Mouse (Mus musculus) lung, postnatal 36 days (tissue): ENCODE results near the gene Cers3.

Source experiments
- DNase-seq: peaks from one replicate; pipeline ENCODE4 v3.0.0; 2022; ENCODE audit warnings: mixed read lengths

Cers3 gene

DNA sequence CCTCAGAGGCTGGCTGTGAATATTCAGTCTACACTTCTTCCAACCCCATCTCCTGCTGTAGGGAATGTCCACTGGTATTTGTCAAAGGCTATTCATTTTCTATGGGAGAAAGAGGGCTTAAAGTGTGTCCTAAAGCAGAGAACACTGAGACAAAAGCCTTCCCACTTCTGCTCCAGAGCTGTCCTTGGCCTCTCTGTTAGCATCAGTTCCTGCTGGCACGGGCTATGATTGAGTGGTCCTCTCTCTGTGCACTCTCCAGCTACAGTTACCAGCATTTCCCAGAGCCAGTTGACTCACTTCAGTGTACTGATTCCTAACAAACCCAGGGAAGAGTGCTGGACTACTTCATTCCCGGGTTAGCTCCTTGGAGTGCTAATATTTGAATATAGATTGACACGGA, 43.2 kb downstream of the Cers3 start:
- no peak for DNase-seq

DNA sequence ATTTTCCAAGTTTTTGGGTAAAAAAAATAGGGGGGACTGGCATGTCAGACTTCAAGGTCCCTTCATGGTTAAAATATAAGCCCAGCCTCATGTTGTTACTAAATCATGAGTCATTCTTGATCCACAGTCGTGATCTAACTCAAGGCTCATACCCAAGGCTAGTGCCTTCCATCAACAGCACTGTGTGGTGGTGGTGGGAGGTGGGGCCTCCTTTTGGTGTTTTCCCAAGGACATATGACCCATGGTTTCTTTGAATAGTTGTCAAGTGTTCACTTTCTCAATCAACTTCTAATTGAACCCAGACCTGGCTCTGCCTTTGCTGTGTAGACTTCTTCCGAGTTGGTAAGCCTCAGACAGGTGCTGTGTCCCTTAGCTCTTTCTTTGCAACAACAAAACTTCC, 44.5 kb downstream of the Cers3 start:
- DNase-seq: no peak

DNA sequence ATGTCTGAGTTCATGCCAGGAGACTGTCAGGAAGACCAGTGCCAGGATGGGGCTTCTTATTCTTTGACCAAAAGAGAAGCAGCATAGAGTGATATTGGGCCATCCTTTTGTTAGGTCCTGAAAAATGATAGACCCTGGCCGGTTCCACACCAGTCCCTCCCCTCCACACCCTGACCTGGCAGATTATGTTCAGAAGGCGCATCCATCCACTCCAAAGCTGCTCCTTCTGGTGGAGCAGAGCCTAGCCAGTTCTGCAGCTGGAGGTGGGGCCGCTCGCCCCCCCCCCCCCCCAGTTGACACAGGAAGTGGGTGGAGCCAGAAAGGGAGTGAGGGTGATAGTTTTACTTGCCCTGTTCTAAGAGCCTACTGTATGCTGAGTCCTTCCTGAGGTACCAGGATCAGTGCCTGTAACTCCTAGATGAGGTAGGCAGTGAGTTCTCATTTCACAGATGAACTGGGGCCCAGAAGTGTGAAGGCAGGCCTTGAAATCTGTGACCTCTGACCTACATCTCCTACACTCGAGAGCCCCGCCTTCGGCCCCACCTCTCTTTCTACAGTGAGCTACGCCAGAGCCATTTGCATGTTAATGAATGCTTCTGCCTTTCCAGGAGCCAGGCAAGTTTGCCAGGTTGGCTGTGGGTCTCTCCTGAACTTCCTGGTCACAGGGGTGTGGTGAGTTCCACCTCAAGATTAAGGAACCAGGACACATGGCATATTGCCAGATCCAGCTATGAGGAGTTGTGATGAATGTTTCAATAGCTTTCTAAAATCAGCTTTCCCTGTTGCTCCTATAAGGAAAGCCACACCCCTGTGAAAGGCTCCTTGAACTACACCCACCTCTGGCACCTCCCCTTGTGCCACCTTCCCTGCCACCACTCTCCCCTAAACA, 46.8 kb downstream of the Cers3 start:
- DNase-seq: peak; percentile 68

DNA sequence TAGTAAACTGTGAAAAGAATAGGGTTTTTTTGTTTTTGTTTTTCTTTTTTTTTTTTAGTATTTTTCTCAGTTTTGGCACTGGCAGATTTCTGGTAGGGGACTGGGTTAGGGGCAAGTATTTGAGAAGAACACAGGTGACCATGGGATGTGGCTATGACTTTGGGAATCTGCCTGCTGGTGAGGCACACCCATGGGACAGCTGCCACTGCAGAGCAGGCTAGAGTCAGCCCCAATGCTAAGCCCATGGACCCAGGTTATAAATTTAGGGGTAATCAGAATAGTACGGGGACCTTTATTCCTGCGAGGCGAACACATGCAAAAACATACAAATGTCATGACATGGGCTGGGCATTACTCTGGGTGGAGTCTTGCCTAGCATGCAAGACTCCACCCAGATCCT, 47.7 kb downstream of the Cers3 start:
- DNase-seq: no peak

DNA sequence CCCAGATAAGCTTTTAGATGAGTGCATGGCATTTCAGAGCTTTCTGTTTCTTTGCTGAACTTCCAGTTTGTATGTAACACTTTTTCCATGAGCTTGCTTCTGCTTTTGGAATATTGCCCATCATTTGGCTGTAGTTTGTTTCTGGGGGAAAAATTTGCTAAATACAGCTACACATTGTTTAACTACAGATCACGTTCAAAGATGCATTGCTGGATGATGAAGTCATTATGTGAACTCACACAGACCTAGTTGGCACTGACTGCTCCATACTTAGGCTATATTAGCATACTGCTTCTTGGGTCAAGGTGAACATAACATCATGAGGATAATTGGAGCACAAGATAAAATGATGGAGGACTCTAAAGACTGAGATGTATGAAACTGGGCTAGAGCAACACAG, 53.6 kb downstream of the Cers3 start:
- no peak for DNase-seq

DNA sequence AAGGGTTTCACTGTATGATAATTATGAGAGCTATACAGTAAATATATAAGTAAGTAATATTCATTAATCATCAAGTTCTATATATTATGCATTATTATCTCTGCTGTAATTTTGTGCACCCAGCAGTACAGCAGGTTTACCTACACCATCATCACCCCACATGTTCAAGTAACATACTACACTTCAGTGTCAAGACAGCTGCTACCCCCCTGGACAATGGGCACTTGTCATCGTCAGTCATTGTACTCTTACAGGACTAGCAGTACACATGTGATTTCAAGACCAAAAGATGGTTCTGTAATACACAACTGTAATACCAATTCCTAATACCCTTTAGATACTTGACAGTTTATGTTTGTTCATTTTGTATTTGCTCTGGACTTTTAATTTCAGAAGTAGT, 54.0 kb downstream of the Cers3 start:
- no peak for DNase-seq

DNA sequence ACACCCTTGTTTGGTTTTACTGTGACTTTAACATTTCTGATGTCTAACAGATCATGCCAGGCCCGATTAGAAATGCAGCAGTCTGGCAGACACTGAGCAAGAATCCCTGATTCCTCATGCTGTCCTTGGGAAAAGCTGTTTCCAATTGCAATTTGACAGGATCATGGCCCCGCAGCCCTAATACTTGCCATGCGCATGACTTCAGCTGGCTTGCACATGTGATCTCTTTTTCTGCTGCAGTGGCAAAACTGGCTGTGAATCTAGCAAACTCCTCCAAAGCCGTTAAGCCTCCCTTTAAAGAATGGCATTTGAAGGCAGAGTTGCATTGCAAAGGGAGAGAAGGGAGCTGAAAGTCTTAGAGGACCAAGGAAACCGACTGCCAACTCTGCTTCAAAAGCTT, 55.5 kb downstream of the Cers3 start:
- DNase-seq: peak; percentile 32

DNA sequence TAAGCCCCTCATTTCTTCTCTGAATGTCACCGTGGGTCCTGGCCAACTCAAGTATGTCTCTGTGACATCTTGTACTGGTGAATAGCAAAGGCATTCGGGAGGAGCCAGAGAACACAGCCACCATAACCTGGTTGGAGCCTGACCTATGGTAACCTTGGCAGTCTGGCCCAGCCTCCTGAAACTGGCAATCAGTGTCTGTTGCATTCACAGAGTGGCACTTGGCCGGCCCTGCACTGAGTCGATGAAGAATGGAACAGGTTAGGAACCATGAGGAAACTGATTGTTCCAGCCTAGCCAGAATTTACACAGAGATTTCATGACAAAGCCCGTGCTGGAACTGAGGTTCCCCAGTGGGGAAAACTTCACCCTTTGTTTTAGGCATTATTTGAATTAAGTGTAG, 57.5 kb downstream of the Cers3 start:
- no peak for DNase-seq

DNA sequence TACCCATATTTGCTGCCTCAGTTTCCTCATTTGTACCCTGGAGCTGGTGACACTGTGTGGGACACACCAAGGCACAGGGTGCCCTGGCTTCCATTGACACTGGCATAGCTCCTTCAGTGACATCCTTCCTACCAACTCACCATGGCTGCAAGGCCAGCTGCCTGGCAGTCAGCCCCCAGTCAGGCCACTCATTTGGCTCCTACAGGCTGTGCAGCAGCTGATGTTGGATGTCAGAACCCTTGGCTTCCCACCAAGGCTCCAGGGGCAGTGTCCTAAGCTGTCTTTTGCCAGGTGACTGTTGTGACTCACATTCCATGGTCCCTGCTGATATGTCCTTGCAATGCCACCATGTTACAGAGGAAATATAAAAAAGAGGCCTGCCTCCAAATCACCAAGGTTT, 58.5 kb downstream of the Cers3 start:
- no peak for DNase-seq

DNA sequence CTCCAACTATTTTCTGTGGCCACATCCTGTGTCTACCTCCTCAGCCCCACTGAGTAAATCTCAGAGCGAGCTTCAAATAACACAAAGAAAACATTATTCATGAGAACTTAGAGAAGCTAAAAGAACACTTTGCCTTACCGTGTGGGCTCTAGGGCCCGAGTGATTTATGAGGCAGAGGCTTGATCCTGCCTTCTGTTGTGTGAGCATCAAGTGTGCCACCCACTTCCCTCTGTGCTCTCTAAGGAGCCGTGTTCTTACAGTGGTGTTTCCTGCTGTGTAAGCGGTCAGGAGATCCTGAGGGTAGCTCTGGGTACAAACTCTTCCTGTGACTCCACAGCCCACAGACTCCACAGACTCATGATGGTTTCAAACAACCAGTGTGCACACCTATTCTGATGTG, 60.5 kb downstream of the Cers3 start:
- DNase-seq: no peak

DNA sequence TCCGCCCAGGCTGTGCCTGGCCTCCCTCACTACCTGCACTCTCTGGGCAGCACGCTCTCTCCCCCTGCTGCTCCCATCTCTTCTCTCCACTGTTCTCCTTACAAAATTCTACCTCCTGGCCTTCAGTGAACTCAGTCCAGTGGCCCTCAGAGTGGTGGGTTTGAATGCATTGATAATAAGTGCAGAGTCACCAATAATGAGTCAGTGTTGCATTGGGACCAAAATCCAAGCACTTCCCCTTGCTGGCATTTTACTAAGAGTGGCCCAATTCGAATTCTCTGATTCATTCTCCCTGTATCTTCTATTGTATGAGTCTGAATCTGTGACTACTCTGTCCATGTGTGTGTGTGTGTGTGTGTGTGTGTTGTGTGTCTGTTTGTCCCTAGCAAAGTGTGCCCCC, 63.5 kb downstream of the Cers3 start:
- DNase-seq: no peak

DNA sequence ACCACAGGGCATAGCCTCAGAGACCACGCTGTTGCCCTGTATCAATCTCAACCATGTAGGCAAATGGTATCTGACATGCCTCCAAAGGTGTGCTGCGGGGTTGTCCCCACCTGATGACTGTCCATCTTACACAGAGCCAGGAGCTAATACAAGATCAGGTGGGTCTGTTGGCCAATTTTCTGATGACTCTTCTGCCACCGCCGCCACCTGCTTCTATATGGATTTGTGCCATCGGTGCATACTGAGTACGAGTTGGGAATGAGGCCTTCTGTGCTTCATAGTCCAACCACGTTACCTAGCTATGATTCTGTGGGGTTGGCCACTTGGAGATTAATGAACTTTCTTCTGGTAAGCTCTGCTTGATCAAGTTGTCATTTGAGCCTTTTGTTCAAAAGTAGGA, 67.1 kb downstream of the Cers3 start:
- DNase-seq: no peak

DNA sequence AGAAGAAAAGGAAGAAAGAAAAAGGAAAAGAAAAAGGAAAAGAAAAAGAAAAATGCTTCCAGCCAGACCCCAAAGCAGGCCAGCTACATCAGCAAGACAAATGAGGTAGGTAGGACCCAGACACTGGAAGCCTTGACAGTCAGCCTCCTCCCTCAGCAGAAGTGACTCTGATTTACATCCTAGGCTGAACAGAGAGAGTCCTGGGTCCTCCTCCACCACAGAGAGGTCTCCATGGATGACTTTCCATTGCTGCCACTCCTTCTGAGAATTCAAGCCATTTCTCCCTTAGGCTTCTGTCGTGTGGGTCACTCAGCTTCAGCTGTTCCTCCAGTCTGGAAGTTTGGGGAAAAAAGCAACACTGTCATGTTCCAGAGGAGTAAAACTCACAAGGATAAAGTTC, 68.0 kb downstream of the Cers3 start:
- no peak for DNase-seq

DNA sequence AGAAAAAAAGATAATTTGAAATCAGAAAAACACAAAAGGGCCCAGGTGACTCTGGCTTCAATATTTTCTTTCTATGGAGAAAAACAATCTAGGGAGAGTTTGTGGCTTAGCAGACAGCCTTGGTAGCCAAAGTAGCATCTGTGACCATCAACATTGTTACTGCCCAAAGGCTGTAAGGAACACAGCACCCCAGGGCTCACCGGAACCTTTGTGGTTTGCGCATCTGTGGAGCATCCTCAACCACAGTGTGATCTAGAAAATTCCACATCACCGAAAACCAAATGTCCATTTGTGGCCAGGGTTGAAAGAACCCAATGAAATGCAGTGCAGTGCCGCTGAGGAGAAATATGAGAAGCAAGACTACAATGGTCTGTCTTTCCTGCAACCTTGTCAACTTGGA, 69.0 kb downstream of the Cers3 start:
- no peak for DNase-seq

DNA sequence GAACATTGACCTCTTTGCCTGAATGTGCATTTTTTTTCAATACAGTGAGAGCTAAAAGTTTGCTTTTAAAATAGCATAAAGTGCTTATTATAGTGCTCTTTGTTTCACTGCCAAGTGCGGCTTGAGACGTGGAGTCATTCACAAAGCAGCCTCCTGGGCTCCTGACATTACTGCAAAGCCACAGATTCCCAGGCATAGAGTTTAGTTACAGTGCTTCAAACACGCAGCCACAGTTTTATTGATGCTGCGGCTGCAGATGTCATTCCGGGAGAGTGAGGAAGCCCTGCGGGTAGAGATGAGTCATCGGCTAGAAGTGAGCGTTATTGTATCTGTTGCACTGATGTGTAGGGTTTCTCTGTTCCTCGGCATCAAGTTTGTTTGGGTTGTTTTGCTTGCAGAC, 69.4 kb downstream of the Cers3 start:
- no peak for DNase-seq

DNA sequence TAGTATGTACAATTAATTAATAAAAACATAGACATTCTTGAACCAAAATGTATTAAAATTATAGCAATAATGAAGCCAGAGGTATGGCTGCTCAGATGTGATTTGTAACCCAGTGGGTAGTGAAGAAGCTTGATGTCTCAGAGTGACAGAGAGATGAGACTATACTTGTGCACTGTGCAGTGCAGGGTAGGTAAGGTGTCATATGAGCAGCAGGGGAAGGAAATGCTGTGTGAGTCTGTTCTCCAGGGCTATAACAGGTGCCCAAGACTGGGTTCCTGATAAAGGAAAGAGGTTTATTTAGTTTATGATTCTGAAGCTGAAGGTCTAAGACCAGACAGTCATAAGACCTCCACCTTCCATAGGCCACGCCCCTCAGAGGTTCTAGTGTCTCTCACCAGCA, 69.9 kb downstream of the Cers3 start:
- DNase-seq: no peak

DNA sequence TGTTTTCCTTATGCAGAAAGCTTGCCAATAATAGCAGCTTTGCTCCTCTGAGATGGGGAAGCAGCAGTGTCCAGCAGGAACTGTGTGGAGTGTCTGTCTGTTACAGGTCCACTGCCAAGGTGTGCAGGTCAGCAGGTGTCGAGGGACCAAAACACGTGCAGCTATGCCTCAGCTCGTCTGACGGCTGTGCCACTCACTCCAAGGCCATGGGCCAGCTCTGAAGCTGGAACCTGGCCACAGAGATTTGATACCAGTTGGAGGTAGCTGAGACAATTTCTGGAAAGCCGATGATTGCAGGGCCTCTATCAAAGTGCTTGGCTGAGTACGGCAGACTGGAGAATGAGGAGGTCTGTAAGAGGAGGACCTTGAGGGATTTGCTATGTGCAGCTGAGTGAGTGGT, 72.2 kb downstream of the Cers3 start:
- no peak for DNase-seq

DNA sequence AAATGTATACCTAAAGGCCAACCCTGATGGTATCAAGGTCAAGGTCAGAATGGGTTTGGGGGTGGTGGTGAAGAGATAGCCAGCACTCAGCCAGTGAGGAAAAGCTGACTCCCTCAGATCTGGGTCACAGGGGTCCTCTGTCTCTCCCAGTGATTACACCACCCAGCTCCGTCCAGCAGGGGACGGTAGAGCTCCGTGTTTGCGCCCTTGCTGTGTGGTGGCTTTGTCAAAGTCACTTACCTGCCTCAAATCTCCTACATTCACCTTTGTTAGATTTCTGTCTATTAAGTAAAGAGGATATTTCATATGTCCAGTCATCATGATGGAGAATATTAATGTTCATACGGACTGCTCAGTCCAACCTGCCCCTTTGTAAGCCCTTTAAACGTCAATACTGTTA, 76.7 kb downstream of the Cers3 start:
- DNase-seq: peak; percentile 69

DNA sequence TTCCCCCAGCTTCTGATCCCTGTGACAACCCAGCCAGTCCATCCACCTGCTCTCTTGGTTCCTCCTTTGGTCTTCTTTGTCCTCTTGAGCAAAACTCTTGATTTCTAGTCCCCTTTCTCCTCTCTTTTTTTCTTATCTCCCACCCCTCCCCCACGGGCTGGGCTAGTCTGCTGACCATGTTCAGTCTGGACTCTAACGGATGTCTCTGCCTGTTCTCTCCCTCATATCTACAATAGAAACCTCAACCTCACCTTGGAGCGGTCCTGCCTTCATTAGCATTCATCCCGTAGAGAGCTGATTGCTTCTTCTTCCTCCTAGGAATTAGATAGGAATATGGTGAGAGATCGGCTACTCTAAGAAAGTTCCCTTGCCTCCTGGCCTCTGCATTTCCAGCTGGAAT, 87.5 kb downstream of the Cers3 start:
- no peak for DNase-seq

DNA sequence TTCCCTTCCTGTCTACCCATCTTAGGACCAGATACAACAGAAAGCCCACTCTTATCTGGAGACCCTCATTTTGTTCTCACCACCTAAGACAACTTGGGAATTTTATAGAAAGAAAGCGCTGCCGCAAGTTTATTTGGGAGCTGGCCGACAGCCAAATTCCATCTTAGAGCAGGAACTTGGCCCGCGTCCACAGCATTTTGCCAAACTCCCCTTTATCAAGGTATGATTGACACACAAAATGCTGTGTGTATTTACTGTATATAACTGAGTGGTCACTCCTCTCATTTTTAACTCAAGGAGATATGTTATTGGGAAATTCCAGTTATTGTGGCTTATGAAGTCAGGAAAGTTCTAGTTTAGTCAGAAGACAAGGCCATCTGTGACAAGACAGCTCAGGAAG, 88.0 kb downstream of the Cers3 start:
- peak; percentile 62 for DNase-seq

DNA sequence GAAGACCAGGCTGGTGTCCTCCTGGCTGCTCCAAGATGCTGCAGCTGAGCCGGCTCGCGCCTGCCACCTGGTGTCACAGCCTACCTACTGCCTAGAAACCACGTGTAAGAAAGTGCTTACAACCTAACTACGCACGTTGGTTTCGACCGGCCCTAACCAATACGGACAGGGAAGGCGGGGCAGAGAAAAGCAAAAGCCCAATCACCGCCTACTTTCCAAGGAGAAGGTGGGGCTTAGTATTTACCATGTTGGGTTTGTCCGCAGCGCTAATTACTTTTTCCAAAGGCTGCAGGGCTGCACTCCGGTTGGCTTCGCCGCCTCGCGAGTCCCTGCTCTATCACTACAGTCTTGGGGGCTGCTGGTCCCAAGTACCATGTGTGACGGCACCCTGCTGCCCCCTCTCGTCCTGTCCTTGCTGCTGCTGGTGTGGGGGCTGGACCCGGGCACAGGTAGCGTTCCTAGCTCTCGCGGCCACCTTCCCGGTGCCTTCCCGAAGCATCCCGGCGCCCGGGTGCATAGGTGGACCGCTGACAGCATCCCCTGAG, 96.2 kb downstream of the Cers3 start, which contains the start of gene Adamts17:
TSS of gene Adamts17 (plus strand) at position 273 of the 545 bp plus-strand sequence.
- DNase-seq: peak; percentile 97

DNA sequence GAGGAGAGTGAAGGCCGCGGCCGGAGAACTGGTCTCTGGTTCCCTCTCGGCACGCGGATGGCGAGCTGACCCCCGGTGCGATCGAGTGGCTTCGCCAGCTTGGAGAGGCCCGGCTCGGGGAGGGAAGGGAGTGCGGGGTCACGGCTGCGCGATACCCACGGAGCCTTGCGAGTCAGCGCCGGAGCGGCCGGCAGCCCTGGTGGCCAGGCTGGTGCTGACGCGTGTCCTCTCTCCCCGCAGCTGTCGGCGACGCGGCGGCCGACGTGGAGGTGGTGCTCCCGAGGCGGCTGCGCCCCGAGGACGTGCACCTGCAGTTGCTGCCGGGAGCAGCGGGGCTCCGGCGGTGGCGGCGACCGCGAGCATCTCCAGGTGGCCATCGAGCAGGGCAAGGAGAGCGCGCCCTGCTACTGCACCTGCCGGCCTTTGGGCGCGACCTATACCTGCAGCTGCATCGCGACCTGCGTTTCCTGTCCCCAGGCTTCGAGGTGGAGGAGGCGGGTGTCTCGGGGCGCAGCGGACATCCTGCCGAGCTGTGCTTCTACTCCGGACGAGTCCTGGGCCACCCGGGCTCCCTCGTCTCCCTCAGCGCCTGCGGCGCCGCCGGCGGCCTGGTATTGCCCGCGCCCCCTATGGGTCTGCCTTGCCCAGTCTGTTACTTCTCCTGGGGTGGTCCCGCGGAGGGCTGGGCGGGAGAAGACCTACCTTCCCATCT, 96.9 kb downstream of the Cers3 start:
- DNase-seq: peak; percentile 42

DNA sequence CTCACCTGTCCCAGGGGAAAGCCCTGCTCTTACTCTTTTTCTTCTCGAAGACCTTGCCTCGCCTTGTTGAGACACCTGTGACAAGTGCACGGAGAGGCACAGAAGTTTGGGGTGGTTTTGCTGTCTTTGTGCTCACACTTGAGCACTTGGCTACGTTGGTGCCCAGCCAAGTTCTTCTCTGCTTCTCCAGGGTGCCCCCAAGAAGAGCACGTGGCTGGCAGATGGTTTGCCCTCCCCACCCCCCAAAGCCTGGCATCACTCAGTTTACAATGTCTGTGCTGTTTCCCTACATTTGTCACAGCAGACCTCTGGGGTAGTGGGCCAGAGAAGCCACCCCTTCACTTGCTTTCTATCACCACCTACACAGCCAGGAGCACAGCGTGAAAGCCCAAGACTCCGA, 97.9 kb downstream of the Cers3 start:
- no peak for DNase-seq

DNA sequence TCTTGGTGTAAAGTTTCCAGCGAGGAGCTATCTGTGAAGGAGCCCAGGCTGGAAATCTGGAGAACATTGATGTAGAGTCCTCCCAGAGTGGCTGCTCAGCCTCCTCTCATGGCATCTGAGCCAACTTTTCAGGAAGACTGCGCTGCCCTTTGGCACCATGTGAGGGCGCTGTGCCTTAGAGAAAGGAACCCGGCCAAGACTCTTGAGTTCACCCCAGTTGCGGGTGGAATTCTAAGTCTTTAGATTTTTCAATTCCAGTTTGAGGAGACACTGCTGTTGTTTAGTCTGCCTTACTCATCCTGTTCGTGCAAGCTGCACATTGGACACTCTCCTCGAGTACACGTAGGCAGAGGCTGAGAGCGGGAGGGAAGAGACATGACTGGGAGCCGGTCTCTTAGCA, 98.7 kb downstream of the Cers3 start:
- peak; percentile 80 for DNase-seq
